Mouse (Mus musculus): ENCODE measurements around the gene Sugp2. TPM values are rescaled to one million over a fixed set of nuclear protein-coding genes. Genes with fewer than 3 reads are reported as not detected.

Sugp2 gene
- total and polyA plus RNA-seq, 2 experiments: 5.3 to 12.4 TPM

DNA sequence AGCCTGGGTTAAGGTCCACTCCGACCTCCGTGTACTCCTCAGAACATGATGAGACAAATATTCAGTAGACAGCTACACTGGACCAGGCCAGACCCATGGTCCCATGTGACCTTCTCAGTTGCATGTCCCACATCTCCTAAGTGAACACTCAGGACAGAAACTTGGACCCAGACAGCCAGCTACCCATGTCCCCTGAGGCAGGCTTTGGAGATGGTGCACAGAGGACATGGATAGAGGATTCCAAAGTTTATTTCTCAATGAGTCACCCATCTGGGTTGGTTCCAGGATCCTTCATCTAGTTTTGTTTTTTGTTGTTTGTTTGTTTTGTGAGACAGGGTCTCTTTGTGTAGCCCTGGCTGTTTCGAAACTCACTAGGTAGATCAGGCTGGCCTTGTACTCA, 13.1 kb upstream of the Sugp2 start:
- TF ChIP-seq POLR2A (IDR thresholded peaks at IDR 0.05; ENCODE audit: extremely low read depth, insufficient read depth, low read length) (no peak), CTCF (IDR thresholded peaks at IDR 0.05; ENCODE audit: low read depth, low read length) (no peak)
- peak; percentile 85 for DNase-seq (ENCODE audit: extremely low read depth, low read depth, low spot score)
- Histone ChIP-seq H3K4me1 (ENCODE audit: control insufficient read depth, insufficient read depth, low read length) (peaks cover 36% of the 10 kb centered on the region), H3K36me3 (ENCODE audit: control insufficient read depth, insufficient read depth, low read length) (no peaks in the 10 kb centered on the region), H3K27me3 (ENCODE audit: control insufficient read depth, insufficient read depth, low read length) (no peaks in the 10 kb centered on the region), H3K4me3 (ENCODE audit: insufficient read depth, low read depth, low read length) (no peak overlapping the region), H3K9ac (ENCODE audit: low read depth, low read length) (no peak overlapping the region), H3K79me2 (ENCODE audit: control insufficient read depth, insufficient read depth, low read length) (no peaks in the 10 kb centered on the region), H3K27ac (replicated peaks; ENCODE audit: insufficient read depth, low read depth, low read length) (peak overlapping the region; percentile 70)
- WGBS: 31% methylated on average over 3 of the region's 3 CpGs

- no peak for DNase-seq (ENCODE audit: extremely low read depth, low read depth, low spot score)
- 96% methylated on average over 12 of the region's 12 CpGs for WGBS
- H3K36me3 ChIP-seq (ENCODE audit: control insufficient read depth, insufficient read depth, low read length): no peaks in the 10 kb centered on the region
Measured at GRCm38 (mm10) chr8:70222041-70222440, 12.0 kb upstream of the Sugp2 start.

DNA sequence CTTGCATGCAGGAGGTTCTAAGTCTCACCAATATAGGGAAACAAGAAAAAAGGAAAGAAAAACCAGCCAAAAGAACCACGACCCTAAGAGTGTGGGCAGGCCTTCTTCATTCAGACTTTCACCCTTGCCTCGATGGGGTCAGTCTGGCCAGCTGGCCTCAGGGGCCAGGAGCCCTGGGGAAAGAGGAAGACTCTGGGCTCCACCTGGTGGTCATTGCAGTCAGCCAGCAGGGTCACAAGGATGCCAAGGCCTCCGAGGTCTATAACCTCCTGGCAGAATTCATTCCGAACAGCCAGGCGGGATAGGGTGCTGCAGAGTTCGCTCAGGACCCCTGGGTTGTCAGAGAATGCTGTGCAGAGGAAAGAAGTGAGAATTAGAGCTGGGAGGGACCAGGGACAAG, 10.7 kb upstream of the Sugp2 start:
- TF ChIP-seq POLR2A (IDR thresholded peaks at IDR 0.05; ENCODE audit: extremely low read depth, insufficient read depth, low read length) (no peak), CTCF (IDR thresholded peaks at IDR 0.05; ENCODE audit: low read depth, low read length) (peak; percentile 92)
- H3K36me3 ChIP-seq (ENCODE audit: control insufficient read depth, insufficient read depth, low read length): no peaks in the 10 kb centered on the region
- DNase-seq (ENCODE audit: extremely low read depth, low read depth, low spot score): peak; percentile 72
- H3K4me3 ChIP-seq (ENCODE audit: insufficient read depth, low read depth, low read length): no peak overlapping the region
- no peak overlapping the region for H3K27ac ChIP-seq (replicated peaks; ENCODE audit: insufficient read depth, low read depth, low read length)
- H3K9ac ChIP-seq (ENCODE audit: low read depth, low read length): no peak overlapping the region
- WGBS: 13% methylated on average over 6 of the region's 6 CpGs
- H3K4me1 ChIP-seq (ENCODE audit: control insufficient read depth, insufficient read depth, low read length): peaks cover 32% of the 10 kb centered on the region
- H3K27me3 ChIP-seq (ENCODE audit: control insufficient read depth, insufficient read depth, low read length): no peaks in the 10 kb centered on the region
- H3K79me2 ChIP-seq (ENCODE audit: control insufficient read depth, insufficient read depth, low read length): no peaks in the 10 kb centered on the region

More at GRCm38 (mm10) chr8:70222041-70222440, 12.0 kb upstream of the Sugp2 start:
- Histone ChIP-seq H3K79me2 (ENCODE audit: control insufficient read depth, insufficient read depth, low read length) (no peaks in the 10 kb centered on the region), H3K27ac (replicated peaks; ENCODE audit: insufficient read depth, low read depth, low read length) (no peak overlapping the region), H3K4me1 (ENCODE audit: control insufficient read depth, insufficient read depth, low read length) (peaks cover 32% of the 10 kb centered on the region), H3K9ac (ENCODE audit: low read depth, low read length) (no peak overlapping the region), H3K27me3 (ENCODE audit: control insufficient read depth, insufficient read depth, low read length) (no peaks in the 10 kb centered on the region), H3K4me3 (ENCODE audit: insufficient read depth, low read depth, low read length) (no peak overlapping the region)
- TF ChIP-seq CTCF (IDR thresholded peaks at IDR 0.05; ENCODE audit: low read depth, low read length) (no peak), POLR2A (IDR thresholded peaks at IDR 0.05; ENCODE audit: extremely low read depth, insufficient read depth, low read length) (no peak)

DNA sequence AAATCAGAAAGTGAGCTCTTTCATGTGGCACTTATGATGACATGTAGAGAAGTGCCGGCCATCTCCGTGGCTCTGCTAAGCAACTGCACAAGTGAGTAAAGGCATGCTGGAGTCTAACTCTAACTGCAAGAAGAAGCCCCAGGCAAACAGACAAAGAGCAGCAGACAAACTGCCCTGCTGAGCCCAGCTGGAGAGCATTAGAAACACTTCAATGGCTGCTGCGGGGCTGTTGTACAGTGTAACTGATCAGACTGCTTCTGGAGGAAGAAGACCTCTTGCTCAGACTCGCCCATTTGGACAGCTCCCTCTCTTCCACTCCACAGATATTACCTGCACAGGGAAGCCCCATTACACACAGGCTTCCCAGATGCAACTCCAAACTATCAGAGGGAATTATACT, 6.0 kb upstream of the Sugp2 start:
- Histone ChIP-seq H3K4me1 (ENCODE audit: control insufficient read depth, insufficient read depth, low read length) (no peaks in the 10 kb centered on the region), H3K27me3 (ENCODE audit: control insufficient read depth, insufficient read depth, low read length) (no peaks in the 10 kb centered on the region), H3K9ac (ENCODE audit: low read depth, low read length) (no peak overlapping the region), H3K36me3 (ENCODE audit: control insufficient read depth, insufficient read depth, low read length) (peaks cover 3% of the 10 kb centered on the region; the same call in 1 of the 2 replicates), H3K79me2 (ENCODE audit: control insufficient read depth, insufficient read depth, low read length) (no peaks in the 10 kb centered on the region; the same call in 1 of the 2 replicates), H3K27ac (replicated peaks; ENCODE audit: insufficient read depth, low read depth, low read length) (no peak overlapping the region), H3K4me3 (ENCODE audit: insufficient read depth, low read depth, low read length) (no peak overlapping the region)
- WGBS: 95% methylated on average over 4 of the region's 4 CpGs
- no peak for DNase-seq (ENCODE audit: extremely low read depth, low read depth, low spot score)
- no peak for TF ChIP-seq CTCF (IDR thresholded peaks at IDR 0.05; ENCODE audit: low read depth, low read length)
- no peak for TF ChIP-seq POLR2A (IDR thresholded peaks at IDR 0.05; ENCODE audit: extremely low read depth, insufficient read depth, low read length)

GRCm38 (mm10) chr8:70230837-70231236, 3.2 kb upstream of the Sugp2 start:
- H3K36me3 ChIP-seq (ENCODE audit: control insufficient read depth, insufficient read depth, low read length): peaks cover 3% of the 10 kb centered on the region; the same call in 1 of the 2 replicates
- no peak overlapping the region for H3K4me3 ChIP-seq (ENCODE audit: insufficient read depth, low read depth, low read length)
- DNase-seq (ENCODE audit: extremely low read depth, low read depth, low spot score): no peak
- H3K27ac ChIP-seq (replicated peaks; ENCODE audit: insufficient read depth, low read depth, low read length): no peak overlapping the region
- H3K4me1 ChIP-seq (ENCODE audit: control insufficient read depth, insufficient read depth, low read length): peaks cover 10% of the 10 kb centered on the region
- H3K9ac ChIP-seq (ENCODE audit: low read depth, low read length): no peak overlapping the region
- no peaks in the 10 kb centered on the region for H3K27me3 ChIP-seq (ENCODE audit: control insufficient read depth, insufficient read depth, low read length)
- TF ChIP-seq CTCF (IDR thresholded peaks at IDR 0.05; ENCODE audit: low read depth, low read length) (no peak), POLR2A (IDR thresholded peaks at IDR 0.05; ENCODE audit: extremely low read depth, insufficient read depth, low read length) (no peak)
- no peaks in the 10 kb centered on the region; the same call in 1 of the 2 replicates for H3K79me2 ChIP-seq (ENCODE audit: control insufficient read depth, insufficient read depth, low read length)
- 94% methylated on average over 9 of the region's 9 CpGs for WGBS

DNA sequence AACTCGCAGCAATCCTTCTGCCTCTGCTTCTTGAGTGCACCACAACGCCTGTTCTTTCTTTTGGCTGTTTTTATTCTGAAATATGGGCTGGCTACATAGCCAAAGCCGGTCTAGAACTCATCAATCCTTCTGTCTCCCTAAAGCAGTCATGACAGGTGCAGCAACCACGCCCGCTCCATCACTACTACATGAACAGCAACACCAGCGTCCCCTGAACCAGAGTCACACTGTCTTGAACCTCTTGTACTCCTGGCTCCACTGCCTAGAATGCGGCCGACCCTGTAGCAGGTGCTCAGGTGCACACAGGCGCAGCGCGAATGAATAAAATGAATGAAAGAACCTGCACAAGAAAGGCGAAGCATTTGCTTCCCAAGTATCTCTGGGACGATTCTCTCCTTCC, 420 bp upstream of the Sugp2 start:
- Histone ChIP-seq H3K4me3 (ENCODE audit: insufficient read depth, low read depth, low read length) (peak overlapping the region; percentile 68), H3K27me3 (ENCODE audit: control insufficient read depth, insufficient read depth, low read length) (no peaks in the 10 kb centered on the region), H3K27ac (replicated peaks; ENCODE audit: insufficient read depth, low read depth, low read length) (no peak overlapping the region)

More for the DNA sequence above, 420 bp upstream of the Sugp2 start:
- Histone ChIP-seq H3K9ac (ENCODE audit: low read depth, low read length) (peak overlapping the region; percentile 87), H3K79me2 (ENCODE audit: control insufficient read depth, insufficient read depth, low read length) (no peaks in the 10 kb centered on the region; the same call in 1 of the 2 replicates), H3K36me3 (ENCODE audit: control insufficient read depth, insufficient read depth, low read length) (peaks cover 14% of the 10 kb centered on the region), H3K4me1 (ENCODE audit: control insufficient read depth, insufficient read depth, low read length) (peaks cover 14% of the 10 kb centered on the region)
- TF ChIP-seq CTCF (IDR thresholded peaks at IDR 0.05; ENCODE audit: low read depth, low read length) (no peak), POLR2A (IDR thresholded peaks at IDR 0.05; ENCODE audit: extremely low read depth, insufficient read depth, low read length) (no peak)
- no peak for DNase-seq (ENCODE audit: extremely low read depth, low read depth, low spot score)
- WGBS: 9% methylated on average over 13 of the region's 13 CpGs
